Mouse (Mus musculus) neural tube, postnatal 0 days (tissue): ENCODE data around the gene Zfp932. TPM values are rescaled to one million over a fixed set of nuclear protein-coding genes. Genes with fewer than 3 reads are reported as not detected.

Source experiments
- polyA plus RNA-seq: library from polyadenylated mRNA; unstranded; fragments of >200 nt; fragmentation: Nextera tagmentation; extraction: Ambion mirVana; gene quantifications from 2 replicates; pipeline ENCODE4 v1.2.1, GENCODE M21; 2015

The Zfp932 gene
- polyA plus RNA-seq: 18.9 and 24.4 TPM in 2 replicates

GRCm38 (mm10) chr5:109996026-109996937, at the start of gene Zfp932:
Gene Zfp932, plus strand, starts transcription at chr5:109996521.

Other genes starting within 250 kb of the Zfp932 start
- gene 4930522L14Rik, start 244.6 kb upstream of the Zfp932 start, polyA plus RNA-seq: 3.5 and 5.4 TPM in 2 replicates
- gene Gm15446, start 73.1 kb upstream of the Zfp932 start, polyA plus RNA-seq: 0.59 and 0.65 TPM in 2 replicates
- 4.3 and 5.1 TPM in 2 replicates for gene Gm17655, start 76.0 kb downstream of the Zfp932 start, polyA plus RNA-seq
- gene Gm35315, start 97.9 kb downstream of the Zfp932 start, polyA plus RNA-seq: 0.39 and 0.41 TPM in 2 replicates
- 9.1 and 9.2 TPM in 2 replicates for gene Plcxd1, start 103.4 kb downstream of the Zfp932 start, polyA plus RNA-seq
- 63.0 and 73.9 TPM in 2 replicates for gene Gtpbp6, start 111.7 kb downstream of the Zfp932 start, polyA plus RNA-seq
- 14.4 and 14.7 TPM in 2 replicates for gene Zfp605, start 113.6 kb downstream of the Zfp932 start, polyA plus RNA-seq
- gene Chfr, start 139.3 kb downstream of the Zfp932 start, polyA plus RNA-seq: 46.6 and 53.5 TPM in 2 replicates
- 17.1 and 17.5 TPM in 2 replicates for gene Golga3, start 180.2 kb downstream of the Zfp932 start, polyA plus RNA-seq
- gene Ankle2, start 234.5 kb downstream of the Zfp932 start, polyA plus RNA-seq: 20.0 and 22.5 TPM in 2 replicates